Comparison of ENCODE assay signal across 8 mouse cellular contexts in the genomic region with DNA sequence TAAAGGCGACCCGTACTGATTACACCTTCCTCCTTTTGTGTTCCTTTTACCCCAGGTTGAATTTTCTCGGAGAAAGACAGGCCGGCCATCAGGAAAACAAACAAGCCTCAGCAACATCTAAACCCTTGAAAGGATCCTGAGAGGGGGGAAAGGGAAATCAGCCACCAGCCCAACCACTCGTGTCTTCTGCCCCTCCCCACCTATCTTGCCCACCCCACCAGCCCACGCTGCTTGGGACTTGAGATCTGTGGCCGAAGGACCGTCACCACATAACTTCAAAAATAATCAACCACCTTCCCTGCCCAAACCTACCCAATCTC. TPM values are rescaled to one million over a fixed set of nuclear protein-coding genes. Genes with fewer than 3 reads are reported as not detected.
DNase-seq lines count a peak whose midpoint lies in the region; ATAC-seq and TF ChIP-seq lines count a peak whose summit lies in the region.

No protein-coding gene starts in this region.

- intact Hi-C loops in left cerebral cortex, postnatal 14 days (cut with DNase I), result loop anchor here (2.0 kb wide), 1 partner anchor 80 kb away; no protein-coding TSS in a partner anchor

- H3K9ac ChIP-seq in intestine, embryonic 14.5 days (ENCODE audit: low read length), result peak overlapping the region; percentile 100

- no peak for TF ChIP-seq POLR2A in testis, adult 2 months (IDR thresholded peaks at IDR 0.05; ENCODE audit: control insufficient read depth, low read depth, low read length)

- 0% methylated on average over 8 of the region's 8 CpGs for WGBS in intestine, embryonic 14.5 days
- WGBS in macrophage (ENCODE audit: missing documents), result 0% methylated on average over 8 of the region's 8 CpGs

- H3K4me1 ChIP-seq in testis, adult 2 months (ENCODE audit: control insufficient read depth, insufficient read depth, low read length), result peaks cover 2% of the 10 kb centered on the region; the same call in 1 of the 2 replicates
- H3K4me1 ChIP-seq in intestine, embryonic 14.5 days (replicated peaks; ENCODE audit: control insufficient read depth, insufficient read depth, low read length), result peaks cover 28% of the 10 kb centered on the region

- DNase-seq in adrenal gland, postnatal 25 days, result peak; percentile 33
- no peak for DNase-seq in adrenal gland, adult (ENCODE audit: inconsistent age in 2 of 2, low spot score in 1 of 2)
- DNase-seq in testis, postnatal 10 days (ENCODE audit: low spot score), result no peak
- DNase-seq in intestine, embryonic 14.5 days (ENCODE audit: low spot score), result no peak
- no peak for DNase-seq in left cerebral cortex, postnatal 14 days (ENCODE audit: low spot score in 2 of 2)

- peak overlapping the region; percentile 99 for H3K27ac ChIP-seq in testis, adult 2 months (ENCODE audit: control insufficient read depth, insufficient read depth, low read depth, low read length)
- H3K27ac ChIP-seq in intestine, embryonic 14.5 days (ENCODE audit: low read depth), result peak overlapping the region; percentile 99
- peak overlapping the region; percentile 98 for H3K27ac ChIP-seq in macrophage

- no peak for TF ChIP-seq CTCF in testis, adult 2 months (IDR thresholded peaks at IDR 0.05; ENCODE audit: control insufficient read depth, insufficient read depth, insufficient replicate concordance, low read depth, low read length)

- peaks cover 75% of the 10 kb centered on the region for H3K79me2 ChIP-seq in macrophage (ENCODE audit: inconsistent target)

- no peak for ATAC-seq in intestine, embryonic 14.5 days (replicated peaks; ENCODE audit: low FRiP score, low TSS enrichment, low read depth)
- no peak for ATAC-seq in erythroid progenitor cell, adult 5-6 weeks (replicated peaks; ENCODE audit: low FRiP score, poor library complexity, severe bottlenecking)

- peaks cover 5% of the 10 kb centered on the region for H3K36me3 ChIP-seq in testis, adult 2 months (ENCODE audit: control insufficient read depth, insufficient read depth, low read length)
- peaks cover 31% of the 10 kb centered on the region for H3K36me3 ChIP-seq in intestine, embryonic 14.5 days (ENCODE audit: control insufficient read depth, insufficient read depth, low read length)
- H3K36me3 ChIP-seq in macrophage (ENCODE audit: inconsistent target), result peaks cover 14% of the 10 kb centered on the region

- peak overlapping the region; percentile 90 for H3K4me2 ChIP-seq in intestine, embryonic 14.5 days (ENCODE audit: low read length)

- H3K27me3 ChIP-seq in testis, adult 2 months (ENCODE audit: control insufficient read depth, insufficient read depth, low read length), result no peaks in the 10 kb centered on the region
- H3K27me3 ChIP-seq in intestine, embryonic 14.5 days (replicated peaks; ENCODE audit: control insufficient read depth, insufficient read depth, low read length), result no peaks in the 10 kb centered on the region

- H3K4me3 ChIP-seq in testis, adult 2 months (ENCODE audit: control insufficient read depth, low read depth, low read length), result peak overlapping the region; percentile 96
- H3K4me3 ChIP-seq in intestine, embryonic 14.5 days (ENCODE audit: low read depth, low read length), result peak overlapping the region; percentile 60
- peak overlapping the region; percentile 86 for H3K4me3 ChIP-seq in macrophage (ENCODE audit: inconsistent target)

- H3K9me3 ChIP-seq in intestine, embryonic 14.5 days (ENCODE audit: control insufficient read depth, low read length), result no peaks in the 10 kb centered on the region

RNA-seq across cellular contexts. Expression of gene Ppp1r10, which starts 0.9 kb away (rescaled TPM):
- 85.0 and 88.1 TPM in 2 replicates for total RNA-seq in adrenal gland, postnatal 25 days (2021)
- 100 and 104 TPM in 2 replicates for polyA plus RNA-seq in testis, adult 2 months (2012; rRNA removed)
- polyA plus RNA-seq in intestine, embryonic 14.5 days (2014; fragmentation: Nextera tagmentation; extraction: Ambion mirVana), result 33.8 and 34.0 TPM in 2 replicates
- 100 to 1,000 TPM; 104 to 573 (median 202) TPM for total RNA-seq in macrophage (2018; cell fraction: chromatin; rRNA removed)
- 100 to 1,000 TPM in 5 of 26 experiments, 10 to 100 TPM in 21; 27.9 to 140 (median 53.2) TPM for total RNA-seq in macrophage (2018; cell fraction: cytosol; rRNA removed)
- 100 to 1,000 TPM; 136 to 628 (median 278) TPM for total RNA-seq in macrophage (2018; cell fraction: nucleus; rRNA removed)
- 27.4 to 97.8 TPM (median 35.0 TPM) in 3 replicates for polyA plus RNA-seq in macrophage (2018)
- total RNA-seq in left cerebral cortex, postnatal 14 days (2021), result 10 to 100 TPM; 62.1 to 68.3 TPM
- total RNA-seq in erythroid progenitor cell, adult 5-6 weeks (2015; ENCODE audit: low replicate concordance), result 53.7 and 90.1 TPM in 2 replicates
- total RNA-seq in erythroid progenitor cell, adult 5-6 weeks (2017; ENCODE audit: low replicate concordance), result 67.5 and 87.5 TPM in 2 replicates

RNA-seq across cellular contexts. Expression of gene Mrps18b, which starts 0.9 kb away (rescaled TPM):
- total RNA-seq in adrenal gland, postnatal 25 days (2021), result 81.8 and 90.3 TPM in 2 replicates
- 81.8 and 83.3 TPM in 2 replicates for polyA plus RNA-seq in testis, adult 2 months (2012; rRNA removed)
- 119 and 128 TPM in 2 replicates for polyA plus RNA-seq in intestine, embryonic 14.5 days (2014; fragmentation: Nextera tagmentation; extraction: Ambion mirVana)
- total RNA-seq in macrophage (2018; cell fraction: chromatin; rRNA removed), result 10 to 100 TPM; 15.4 to 68.1 (median 46.5) TPM
- total RNA-seq in macrophage (2018; cell fraction: cytosol; rRNA removed), result 10 to 100 TPM; 27.3 to 60.5 (median 42.1) TPM
- 10 to 100 TPM; 20.7 to 84.5 (median 36.9) TPM for total RNA-seq in macrophage (2018; cell fraction: nucleus; rRNA removed)
- polyA plus RNA-seq in macrophage (2018), result 31.2 to 75.1 TPM (median 49.9 TPM) in 3 replicates
- 10 to 100 TPM; 40.0 to 41.7 TPM for total RNA-seq in left cerebral cortex, postnatal 14 days (2021)
- 16.9 and 18.0 TPM in 2 replicates for total RNA-seq in erythroid progenitor cell, adult 5-6 weeks (2015; ENCODE audit: low replicate concordance)
- 13.5 and 50.5 TPM in 2 replicates for total RNA-seq in erythroid progenitor cell, adult 5-6 weeks (2017; ENCODE audit: low replicate concordance)

RNA-seq across cellular contexts. Expression of gene Atat1, which starts 7.2 kb away (rescaled TPM):
- total RNA-seq in adrenal gland, postnatal 25 days (2021), result 35.6 and 44.1 TPM in 2 replicates
- 158 and 171 TPM in 2 replicates for polyA plus RNA-seq in testis, adult 2 months (2012; rRNA removed)
- polyA plus RNA-seq in intestine, embryonic 14.5 days (2014; fragmentation: Nextera tagmentation; extraction: Ambion mirVana), result 68.5 and 76.3 TPM in 2 replicates
- 100 to 1,000 TPM in 1 of 26 experiments, 10 to 100 TPM in 25; 45.7 to 106 (median 64.5) TPM for total RNA-seq in macrophage (2018; cell fraction: chromatin; rRNA removed)
- 10 to 100 TPM in 1 of 26 experiments, 1 to 10 TPM in 25; 3.7 to 10.7 (median 5.3) TPM for total RNA-seq in macrophage (2018; cell fraction: cytosol; rRNA removed)
- total RNA-seq in macrophage (2018; cell fraction: nucleus; rRNA removed), result 10 to 100 TPM; 13.1 to 86.8 (median 33.4) TPM
- 3.8 to 11.5 TPM (median 6.7 TPM) in 3 replicates for polyA plus RNA-seq in macrophage (2018)
- 10 to 100 TPM; 64.6 to 69.9 TPM for total RNA-seq in left cerebral cortex, postnatal 14 days (2021)
- total RNA-seq in erythroid progenitor cell, adult 5-6 weeks (2015; ENCODE audit: low replicate concordance), result 7.6 and 26.0 TPM in 2 replicates
- 3.0 and 4.0 TPM in 2 replicates for total RNA-seq in erythroid progenitor cell, adult 5-6 weeks (2017; ENCODE audit: low replicate concordance)

RNA-seq across cellular contexts. Expression of gene 2310061I04Rik, which starts 19.9 kb away (rescaled TPM):
- 41.3 and 56.5 TPM in 2 replicates for total RNA-seq in adrenal gland, postnatal 25 days (2021)
- polyA plus RNA-seq in testis, adult 2 months (2012; rRNA removed), result 144 and 172 TPM in 2 replicates
- polyA plus RNA-seq in intestine, embryonic 14.5 days (2014; fragmentation: Nextera tagmentation; extraction: Ambion mirVana), result 26.7 and 30.6 TPM in 2 replicates
- 10 to 100 TPM in 22 of 26 experiments, 1 to 10 TPM in 4; 6.9 to 48.6 (median 29.3) TPM for total RNA-seq in macrophage (2018; cell fraction: chromatin; rRNA removed)
- total RNA-seq in macrophage (2018; cell fraction: cytosol; rRNA removed), result 10 to 100 TPM; 14.6 to 34.3 (median 27.0) TPM
- 10 to 100 TPM; 11.5 to 67.3 (median 26.9) TPM for total RNA-seq in macrophage (2018; cell fraction: nucleus; rRNA removed)
- polyA plus RNA-seq in macrophage (2018), result 26.7 to 32.7 TPM (median 27.9 TPM) in 3 replicates
- total RNA-seq in left cerebral cortex, postnatal 14 days (2021), result 10 to 100 TPM; 65.2 to 66.9 TPM
- 37.7 and 68.5 TPM in 2 replicates for total RNA-seq in erythroid progenitor cell, adult 5-6 weeks (2015; ENCODE audit: low replicate concordance)
- total RNA-seq in erythroid progenitor cell, adult 5-6 weeks (2017; ENCODE audit: low replicate concordance), result 2.9 and 3.7 TPM in 2 replicates

RNA-seq across cellular contexts. Expression of gene Dhx16, which starts 37.5 kb away (rescaled TPM):
- total RNA-seq in adrenal gland, postnatal 25 days (2021), result 51.4 and 53.3 TPM in 2 replicates
- polyA plus RNA-seq in testis, adult 2 months (2012; rRNA removed), result 81.3 and 89.0 TPM in 2 replicates
- polyA plus RNA-seq in intestine, embryonic 14.5 days (2014; fragmentation: Nextera tagmentation; extraction: Ambion mirVana), result 37.2 and 46.1 TPM in 2 replicates
- total RNA-seq in macrophage (2018; cell fraction: chromatin; rRNA removed), result 100 to 1,000 TPM in 2 of 26 experiments, 10 to 100 TPM in 24; 31.7 to 110 (median 62.7) TPM
- total RNA-seq in macrophage (2018; cell fraction: cytosol; rRNA removed), result 10 to 100 TPM; 17.1 to 28.5 (median 23.8) TPM
- 10 to 100 TPM; 29.0 to 70.8 (median 43.2) TPM for total RNA-seq in macrophage (2018; cell fraction: nucleus; rRNA removed)
- polyA plus RNA-seq in macrophage (2018), result 19.3 to 24.2 TPM (median 19.8 TPM) in 3 replicates
- 10 to 100 TPM; 30.1 to 32.1 TPM for total RNA-seq in left cerebral cortex, postnatal 14 days (2021)
- 139 and 201 TPM in 2 replicates for total RNA-seq in erythroid progenitor cell, adult 5-6 weeks (2015; ENCODE audit: low replicate concordance)
- total RNA-seq in erythroid progenitor cell, adult 5-6 weeks (2017; ENCODE audit: low replicate concordance), result 73.1 and 118 TPM in 2 replicates
